Mouse (Mus musculus): ENCODE data around the gene Casp7.

Gene Casp7

DNA sequence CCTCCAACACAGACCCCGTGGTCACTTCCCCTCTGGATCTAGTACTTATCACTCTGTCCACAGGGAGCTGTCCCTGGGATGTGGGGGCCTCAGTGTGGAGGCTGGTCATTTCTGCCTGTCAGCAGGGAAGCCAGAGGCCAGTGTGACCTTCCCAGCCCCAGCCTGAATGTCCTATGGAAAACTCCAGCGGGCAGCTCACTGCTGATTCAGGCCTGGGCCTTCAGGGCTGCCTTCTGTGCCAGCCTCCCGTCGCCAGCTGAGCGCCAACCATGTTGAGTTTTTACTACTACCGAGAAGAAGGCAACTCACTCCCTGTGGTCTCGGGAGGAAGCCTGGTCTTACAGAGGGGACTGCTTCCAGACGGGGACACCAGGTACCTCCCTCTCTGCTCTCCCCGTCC lies 28.6 kb downstream of the Casp7 start:
- DNase-seq = peak; percentile 52

DNA sequence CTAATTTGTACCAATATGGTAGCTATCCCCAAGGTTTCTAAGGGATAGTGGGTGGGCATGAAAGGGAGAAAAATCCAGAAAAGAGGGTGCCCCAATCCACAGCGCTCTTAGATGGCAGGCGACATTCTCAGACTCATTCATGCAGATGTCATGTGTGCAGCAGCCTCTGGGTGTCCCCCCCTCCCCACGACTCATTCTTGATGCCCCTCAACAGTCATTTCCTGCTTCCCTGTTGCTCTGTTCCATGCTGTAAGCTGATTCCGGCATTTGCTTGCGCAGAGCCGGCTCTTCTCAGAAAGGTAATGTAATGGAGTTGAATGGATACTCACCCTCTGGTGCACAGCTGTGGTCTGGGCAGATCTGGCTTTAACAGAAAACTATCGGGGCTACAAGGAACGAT lies 33.4 kb downstream of the Casp7 start:
- no peak for DNase-seq

DNA sequence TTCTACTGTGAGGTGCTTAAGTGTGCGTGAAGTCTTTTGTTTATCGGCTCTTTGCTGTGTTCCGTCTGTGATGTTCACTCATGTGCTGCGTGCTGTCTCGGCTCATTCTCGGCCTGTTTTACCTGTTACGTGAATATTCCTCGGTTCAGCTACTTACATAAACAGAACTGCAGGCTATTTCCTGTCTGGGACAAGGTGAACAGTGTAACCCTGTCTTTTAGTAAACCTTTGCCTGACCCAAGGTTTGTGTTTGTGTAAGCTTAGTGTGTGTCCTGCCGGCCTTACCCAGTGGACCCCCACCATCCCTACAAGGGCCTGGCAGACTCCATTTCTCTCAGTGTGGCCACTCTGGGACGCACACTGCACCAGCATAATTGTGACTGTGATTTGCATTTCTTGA lies 35.8 kb downstream of the Casp7 start:
- DNase-seq = no peak

DNA sequence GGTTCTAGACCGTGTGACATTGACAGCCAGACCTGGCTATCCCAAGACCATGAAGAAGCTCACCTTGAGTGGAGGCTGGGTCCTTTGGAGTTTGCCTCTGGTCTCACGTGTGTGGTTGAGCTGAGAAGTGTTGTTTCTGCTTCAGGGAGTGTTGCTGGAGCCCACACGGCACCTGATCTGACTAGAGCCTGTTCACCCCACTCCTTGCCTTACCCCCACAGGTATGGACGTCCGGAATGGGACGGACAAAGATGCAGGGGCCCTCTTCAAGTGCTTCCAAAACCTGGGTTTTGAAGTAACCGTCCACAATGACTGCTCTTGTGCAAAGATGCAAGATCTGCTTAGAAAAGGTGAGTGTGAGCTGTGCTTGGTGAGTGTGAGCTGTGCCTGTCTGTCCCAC lies 36.7 kb downstream of the Casp7 start:
- no peak for DNase-seq

DNA sequence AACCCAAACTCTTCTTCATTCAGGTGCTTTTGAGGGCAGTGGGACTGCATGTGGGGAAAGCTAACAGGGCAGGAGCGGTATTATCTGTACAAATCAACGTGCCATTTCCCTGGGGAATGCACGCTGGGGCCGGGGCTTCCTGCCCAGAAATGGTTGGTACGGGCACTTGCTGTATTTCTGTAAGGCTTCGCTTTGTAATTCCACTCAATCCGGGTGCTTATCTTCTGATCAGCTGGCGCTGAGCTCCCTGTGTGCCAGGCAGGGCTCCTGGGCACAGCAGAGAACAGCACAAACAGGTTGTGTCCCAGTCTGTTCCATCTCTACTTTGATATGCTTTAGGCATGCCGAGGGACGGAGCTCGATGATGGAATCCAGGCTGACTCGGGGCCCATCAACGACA lies 39.5 kb downstream of the Casp7 start:
- DNase-seq = no peak

DNA sequence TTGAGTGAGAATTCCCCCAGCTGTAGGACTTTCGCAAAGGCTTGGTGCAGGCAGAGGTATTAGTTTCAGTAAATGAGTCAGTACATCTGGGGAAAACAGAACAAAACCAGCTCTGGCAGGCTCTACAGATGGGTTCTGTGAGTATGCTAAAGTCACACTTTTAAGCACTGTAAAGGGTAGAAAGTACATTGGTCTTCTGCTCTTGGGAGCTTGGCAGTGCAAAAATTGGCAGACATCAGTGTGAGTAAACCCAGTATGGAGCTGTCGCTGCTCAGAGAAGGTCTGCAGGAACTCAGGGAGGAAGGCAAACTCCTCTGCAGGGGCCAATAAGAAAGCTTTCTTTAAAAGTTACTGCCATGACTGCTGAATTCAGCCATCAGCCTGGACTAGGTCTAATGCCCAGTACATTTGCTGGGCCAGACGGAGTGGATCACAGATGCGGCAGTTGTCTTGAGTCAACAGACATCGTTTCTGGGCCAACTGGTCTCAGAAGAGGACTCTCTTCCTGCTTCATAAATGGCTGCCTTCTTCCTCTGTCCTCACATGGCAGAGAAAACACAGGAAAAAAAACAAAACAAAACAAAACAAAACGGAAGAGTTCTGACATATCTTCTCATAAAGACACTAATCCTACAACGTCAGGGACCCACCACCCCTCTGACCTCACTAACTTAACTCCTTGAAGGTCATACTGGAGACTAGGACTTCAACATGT lies 41.6 kb downstream of the Casp7 start:
- DNase-seq = no peak

DNA sequence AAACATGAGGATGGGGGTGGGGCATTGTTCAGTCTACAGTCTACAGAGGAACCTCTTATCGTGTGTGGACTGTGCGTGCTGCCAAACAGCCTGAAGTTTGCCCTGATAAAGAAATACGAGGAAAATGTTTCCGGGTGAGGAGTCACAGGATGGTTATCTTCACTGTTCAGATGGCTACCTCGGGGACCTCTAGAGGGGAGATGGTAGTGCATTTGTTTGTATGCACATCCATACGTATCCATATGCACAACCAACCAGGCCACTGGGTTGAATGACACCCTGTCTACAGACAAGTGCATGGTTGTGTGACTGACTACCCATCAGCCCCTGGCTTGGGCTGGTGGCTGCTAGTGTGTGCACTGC lies 42.1 kb downstream of the Casp7 start:
- DNase-seq = no peak

DNA sequence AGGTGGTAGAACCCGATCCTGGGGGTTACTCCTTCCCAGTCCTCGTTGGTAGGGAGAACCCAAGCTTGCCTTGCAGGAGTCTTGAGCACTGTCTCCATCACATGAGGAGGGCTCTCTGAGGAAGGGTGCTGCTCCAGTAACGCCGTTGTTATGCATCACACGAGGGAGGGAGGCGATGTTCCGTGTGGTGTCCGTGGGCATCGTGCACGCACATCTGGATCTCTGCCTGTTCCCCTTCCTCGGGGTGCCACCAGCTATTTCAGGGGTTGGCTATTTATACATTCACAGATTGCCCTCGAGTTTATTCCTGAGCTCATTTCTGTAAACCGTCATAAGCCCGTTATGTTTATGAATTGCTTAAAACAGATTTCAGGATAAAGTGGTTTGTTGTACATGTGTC lies 46.5 kb downstream of the Casp7 start:
- DNase-seq = no peak

DNA sequence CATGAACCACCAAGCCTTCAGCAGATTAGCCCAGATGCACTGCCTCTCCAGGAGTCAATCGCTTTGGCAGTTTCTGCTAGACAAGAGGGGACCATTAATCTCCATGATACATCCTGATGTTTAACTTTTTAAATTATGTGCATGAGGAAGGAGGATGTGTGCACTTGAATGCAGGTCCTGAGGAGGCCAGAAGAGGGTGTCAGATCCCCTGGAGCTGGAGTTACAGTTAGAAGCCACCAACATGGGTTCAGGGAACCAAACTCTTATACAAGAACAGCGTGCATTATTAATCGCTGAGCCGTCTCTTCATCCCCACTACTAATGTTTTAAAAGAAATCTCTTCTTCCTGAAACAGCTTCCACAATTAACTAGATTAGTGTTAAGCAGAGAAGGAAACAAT lies 51.9 kb downstream of the Casp7 start:
- DNase-seq = no peak

DNA sequence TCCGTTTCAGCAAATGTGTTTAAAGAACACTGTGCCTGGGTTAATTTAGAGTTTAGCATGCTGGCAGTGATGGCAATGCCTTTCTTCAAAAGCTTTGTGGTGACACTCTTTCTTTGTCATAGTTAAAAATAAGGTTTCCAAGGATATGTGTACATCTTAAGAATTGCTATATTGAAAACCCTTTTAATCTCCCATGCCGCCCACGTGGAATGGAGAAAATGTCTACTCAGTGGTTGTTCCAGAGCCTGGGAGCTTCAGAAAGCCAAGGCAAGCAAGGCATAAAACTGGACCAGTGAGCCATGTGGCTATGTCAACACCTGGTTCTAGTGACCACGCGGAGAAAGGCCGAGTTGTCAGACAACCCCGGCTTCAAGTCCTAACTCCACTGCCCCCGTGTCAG lies 52.6 kb downstream of the Casp7 start:
- no peak for DNase-seq

DNA sequence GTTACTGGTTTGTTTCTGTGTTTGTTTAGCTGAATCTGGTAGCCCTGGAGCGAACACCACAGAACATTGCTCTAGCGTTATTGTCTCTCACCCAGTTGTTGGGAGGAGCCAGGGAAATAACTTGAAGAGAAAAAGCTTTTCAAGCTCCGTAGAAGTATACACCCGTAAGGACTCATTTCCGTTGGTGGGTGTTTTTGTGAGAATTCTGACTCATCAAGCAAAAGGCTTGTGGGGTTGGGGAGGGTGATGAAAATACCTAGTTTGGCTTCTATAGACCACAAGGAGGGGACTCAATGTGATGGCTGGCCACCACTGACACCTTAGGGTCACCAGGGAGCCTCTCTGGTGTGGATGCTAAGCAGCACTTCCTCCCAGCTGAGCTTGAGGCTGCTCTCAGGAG lies 54.0 kb downstream of the Casp7 start:
- no peak for DNase-seq

DNA sequence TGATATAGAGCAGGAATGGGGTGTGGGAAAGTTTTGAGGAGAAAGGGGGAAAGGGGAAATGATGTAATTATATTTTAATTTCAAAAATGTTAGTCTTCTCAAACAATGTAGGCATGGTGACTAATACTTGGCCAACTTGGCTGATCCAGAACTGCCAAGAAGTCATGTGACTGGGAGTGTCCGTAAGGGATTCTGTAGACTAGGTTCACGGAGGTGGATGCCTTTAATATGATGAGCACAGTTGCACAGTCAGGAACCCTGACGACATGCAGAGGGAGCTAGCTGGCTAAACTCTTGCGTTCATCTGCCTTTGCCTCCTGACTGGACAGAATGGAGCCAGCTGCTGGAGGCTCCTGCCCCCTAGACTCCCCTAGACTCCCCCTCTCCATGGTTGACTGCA lies 54.9 kb downstream of the Casp7 start:
- DNase-seq = no peak

DNA sequence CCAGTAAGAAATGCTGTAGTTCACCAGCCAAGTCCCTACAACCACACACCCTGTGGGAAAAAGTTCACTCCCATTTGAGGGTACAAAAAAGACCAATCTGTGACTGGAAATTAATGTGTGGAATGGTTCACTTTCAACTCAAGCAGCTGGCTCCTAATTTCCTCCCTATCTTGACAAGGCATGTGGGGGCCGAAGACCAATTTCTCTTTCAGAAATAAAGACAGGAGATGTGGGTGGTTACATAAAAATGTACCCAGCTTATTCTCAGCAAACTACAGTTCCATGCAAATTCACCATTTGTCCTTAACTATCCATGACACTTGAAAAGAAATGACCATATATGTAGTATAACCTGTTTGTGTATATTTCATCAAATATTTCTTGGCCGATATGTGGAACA lies 55.5 kb downstream of the Casp7 start:
- no peak for DNase-seq

DNA sequence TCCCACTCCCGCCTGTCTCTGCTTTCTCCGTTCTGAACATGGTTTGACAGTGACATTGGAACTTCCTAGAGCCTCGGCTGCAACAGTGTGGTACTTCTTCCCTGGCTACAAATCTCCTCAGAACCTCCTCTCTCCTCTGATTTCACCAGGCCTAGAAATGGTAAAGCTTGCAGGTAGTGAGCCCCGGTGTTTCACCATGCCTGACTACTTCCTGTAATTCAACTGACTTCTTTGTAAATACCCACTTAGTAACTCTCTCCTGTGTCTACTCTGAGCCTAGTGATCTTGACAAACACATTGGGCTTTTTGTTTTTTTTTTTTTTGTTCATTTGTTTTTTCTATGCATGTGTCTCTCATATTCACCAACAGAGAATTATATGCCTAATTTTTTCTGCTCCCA lies 57.9 kb downstream of the Casp7 start:
- DNase-seq = no peak

DNA sequence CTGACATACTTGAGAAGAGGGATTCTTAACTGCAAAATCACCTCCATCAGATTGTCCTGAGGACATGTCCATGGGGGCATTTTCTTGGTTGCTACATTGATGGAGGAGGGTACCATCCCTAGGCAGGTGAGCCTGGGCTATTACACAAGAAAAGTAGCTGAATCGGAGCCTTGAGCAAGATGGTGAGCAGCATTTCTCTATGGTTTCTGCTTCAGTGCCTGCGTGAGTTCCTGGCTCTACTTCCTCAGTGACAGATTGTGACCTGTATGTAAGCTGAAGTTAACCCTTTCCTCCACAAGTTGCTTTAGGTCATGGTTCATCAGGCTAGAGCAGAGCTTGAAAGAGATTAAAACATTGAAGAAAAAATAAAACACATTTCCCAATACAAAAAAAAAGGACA lies 58.4 kb downstream of the Casp7 start:
- no peak for DNase-seq

DNA sequence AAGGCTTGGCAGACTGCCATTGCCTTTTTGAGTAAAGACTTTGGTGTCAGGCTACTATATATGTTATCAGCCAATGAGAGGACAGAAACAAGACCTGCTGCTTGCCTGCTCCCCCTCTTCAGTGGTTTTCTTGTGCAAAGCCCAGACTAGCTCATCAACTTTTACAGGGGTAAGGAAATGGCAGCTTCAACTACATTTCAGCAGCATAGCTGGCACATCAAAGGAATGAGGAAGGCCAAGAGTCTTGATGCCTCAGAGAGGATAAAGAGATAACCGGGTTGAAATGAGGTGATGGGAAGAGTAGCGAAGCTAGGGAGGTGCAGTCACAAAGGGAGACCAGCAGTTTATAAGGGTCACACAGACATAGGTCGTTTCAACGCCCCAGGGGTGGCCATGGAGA lies 60.6 kb downstream of the Casp7 start:
- no peak for DNase-seq

DNA sequence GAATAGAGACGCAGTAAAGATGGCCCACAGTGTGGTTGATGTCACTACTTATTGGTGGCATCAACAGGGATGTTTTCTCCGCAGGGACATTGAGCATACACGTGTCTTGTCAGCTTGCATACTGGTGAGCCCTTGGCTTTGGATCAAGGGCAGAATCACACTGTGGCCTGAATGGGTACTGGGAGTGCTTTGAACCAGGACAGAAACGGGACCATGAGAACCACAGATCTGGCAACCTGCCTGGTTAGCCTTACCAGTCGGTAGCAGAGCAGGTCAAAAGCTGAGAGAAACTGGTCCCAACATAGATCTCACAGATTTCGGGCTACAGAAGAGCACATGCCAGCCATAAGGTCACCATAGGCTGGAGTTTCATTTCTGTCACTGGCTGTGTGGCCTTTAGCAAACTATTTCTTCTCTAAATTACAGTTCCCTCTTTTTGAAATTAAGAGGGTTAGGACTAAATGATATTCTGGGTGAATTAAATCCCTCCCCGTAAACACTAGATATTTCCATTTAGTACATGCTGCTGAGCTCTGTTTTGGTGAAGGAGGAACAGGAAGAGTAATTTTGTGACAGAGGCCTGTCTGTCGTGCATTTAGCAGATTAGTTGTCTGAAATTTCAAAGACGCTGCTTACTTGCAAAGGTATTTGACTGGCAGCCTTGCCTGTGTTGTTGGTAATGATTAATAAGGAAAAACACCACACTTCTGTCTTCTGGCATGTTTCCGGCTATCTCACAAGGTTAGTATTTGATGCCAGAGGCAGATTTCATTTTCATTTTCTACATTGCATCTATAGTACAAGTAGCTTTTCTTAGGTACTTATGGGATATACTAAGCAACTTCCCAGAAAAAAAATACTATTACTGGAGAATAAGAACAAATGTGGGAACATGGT lies 62.5 kb downstream of the Casp7 start:
- DNase-seq = peak; percentile 88

DNA sequence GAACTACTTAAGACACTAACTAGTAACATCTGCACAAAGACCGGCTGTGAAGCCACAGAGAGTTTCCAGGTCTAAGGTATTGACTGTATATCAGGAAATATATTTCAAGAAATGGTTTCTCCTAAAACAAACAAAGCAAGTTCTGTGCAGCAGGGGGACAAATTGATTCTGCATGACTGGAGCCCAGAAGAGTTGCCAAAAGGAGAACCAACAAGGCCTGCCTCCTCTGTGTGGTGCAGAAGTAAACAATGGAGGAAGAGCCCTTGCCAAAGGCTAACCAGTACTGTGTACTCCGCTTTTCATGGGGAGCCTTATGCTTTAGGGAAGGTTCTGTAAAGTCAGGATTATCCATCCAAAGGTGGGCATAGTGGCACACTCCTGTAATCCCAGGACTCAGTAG lies 63.3 kb downstream of the Casp7 start:
- no peak for DNase-seq

DNA sequence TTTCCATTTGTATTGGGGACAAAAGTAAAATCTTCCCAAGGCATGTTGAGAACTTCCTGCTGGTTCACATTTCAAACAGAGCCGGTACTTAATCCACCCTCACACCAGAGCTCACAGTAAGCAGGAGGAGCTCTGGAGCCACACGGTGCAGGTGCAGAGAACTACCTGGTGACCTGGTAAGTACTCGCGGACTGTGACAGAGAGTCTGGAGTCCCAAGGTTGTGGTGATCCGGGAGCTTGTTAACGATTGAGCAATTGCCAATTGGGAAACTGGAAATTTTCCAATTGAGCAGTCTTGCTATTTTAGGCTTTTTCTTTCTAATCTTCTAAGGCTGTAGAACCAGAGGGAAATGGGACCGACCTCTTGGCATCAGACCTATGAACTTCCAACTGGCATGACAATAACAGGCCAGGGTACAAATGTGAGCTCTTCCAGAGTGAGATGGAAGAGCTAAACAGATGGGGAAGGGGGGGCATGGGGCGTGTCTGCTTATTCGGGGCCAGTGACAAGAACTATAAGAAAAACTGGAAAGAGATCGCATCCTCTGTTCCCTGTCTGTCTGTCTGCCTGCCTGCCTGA lies 64.7 kb downstream of the Casp7 start, which contains the start of gene Plekhs1:
Gene Plekhs1, plus strand, starts transcription at position 119 of the 580 bp plus-strand sequence.
- DNase-seq = peak; percentile 84

DNA sequence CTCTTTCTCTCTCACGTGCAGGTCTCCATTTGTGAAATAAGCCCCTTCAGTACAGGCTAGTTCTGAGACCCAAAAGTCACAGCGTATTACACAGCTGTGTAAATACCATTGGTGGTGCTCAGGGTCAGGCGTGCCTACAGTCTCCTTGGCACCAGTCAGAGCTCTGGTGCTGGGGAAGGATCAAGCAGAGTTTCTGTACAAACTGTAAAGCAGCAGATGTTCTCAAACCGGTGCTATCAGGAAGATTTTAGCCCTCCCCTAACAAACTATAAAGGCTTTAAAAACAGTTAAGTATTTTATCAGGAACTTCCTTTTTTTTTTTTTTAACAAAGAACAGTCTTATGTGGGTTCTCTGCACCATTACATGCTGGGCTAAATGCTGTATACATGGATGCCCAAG lies 65.9 kb downstream of the Casp7 start:
- DNase-seq = no peak

DNA sequence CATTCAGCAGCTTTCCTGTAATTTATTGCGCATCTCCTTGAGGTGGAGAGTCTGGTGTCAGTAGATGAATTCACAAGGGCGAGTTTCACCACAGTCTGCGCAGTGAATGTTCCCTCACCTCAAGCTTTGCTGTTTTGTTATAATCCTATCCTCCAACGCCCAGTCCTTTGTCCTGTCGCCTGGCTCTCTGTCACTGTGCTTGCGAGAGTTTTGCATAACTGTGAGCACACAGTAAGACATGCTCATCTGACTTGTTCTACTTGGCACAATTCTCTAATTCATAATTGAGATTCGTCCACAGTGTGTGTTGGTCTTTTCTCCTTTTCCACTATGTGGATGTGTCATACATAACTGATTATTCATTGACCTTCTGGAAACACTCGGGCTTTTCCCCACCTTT lies 69.6 kb downstream of the Casp7 start:
- no peak for DNase-seq

DNA sequence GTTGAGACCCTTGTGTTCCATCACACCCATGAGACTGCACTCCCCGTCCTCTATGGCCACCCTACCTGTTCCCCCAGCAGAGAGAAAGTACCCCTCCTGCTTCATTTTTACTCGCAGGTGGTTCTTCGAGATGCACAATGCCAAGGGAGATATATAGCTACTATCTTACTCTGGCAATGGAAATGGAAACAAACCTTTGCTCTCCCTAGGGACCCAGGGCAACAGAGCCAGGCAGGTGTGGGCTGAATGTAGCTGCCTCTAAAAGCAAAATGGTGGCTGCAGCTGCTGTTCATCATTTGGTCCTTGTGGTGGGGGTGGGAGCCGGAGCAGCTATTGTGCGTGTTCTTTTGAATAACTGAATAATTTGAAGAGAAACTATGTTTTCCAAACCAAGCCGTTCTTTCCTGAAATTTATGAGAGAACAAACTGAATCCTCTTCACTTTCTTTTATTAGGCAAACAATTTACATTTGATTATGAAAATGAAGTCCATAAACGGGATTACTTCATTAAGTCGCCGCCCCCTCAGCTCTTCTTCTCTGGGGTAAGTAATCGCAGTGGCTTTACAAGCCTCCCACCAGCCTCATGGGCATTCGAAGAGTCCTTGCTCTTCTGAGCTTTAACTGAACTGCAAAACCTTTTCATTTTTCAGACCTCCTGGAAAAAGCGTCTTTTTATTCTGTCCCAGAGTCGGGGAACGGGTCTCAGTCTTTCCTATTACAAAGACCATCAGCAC lies 73.5 kb downstream of the Casp7 start:
- DNase-seq = no peak

DNA sequence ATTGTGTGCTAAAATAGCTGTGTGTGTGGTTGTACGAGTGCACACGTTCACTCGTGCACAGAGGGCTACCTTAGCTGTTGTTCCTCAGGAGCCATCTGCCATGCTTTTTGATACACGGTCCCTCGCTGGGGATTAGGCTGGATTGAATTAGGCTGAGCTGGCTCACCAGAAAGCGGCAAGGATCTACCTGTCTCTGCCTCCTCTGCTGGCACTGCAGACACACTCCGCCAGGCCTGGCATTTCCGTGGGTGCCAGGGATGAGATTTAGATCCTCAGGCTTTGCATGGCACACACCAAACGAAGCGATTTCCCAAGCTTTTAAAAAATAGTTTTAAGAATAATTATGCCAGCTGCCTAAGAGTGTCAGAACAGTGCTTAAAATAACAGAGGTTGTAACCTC lies 75.0 kb downstream of the Casp7 start:
- DNase-seq = no peak
